Mouse (Mus musculus) adrenal gland (tissue): ENCODE results near the gene Hp1bp3.

Experiments used
- intact Hi-C: fragments of 180-260 bp; cut with DNase I; formaldehyde crosslinking; loops from one replicate; pipeline ENCODE4 v1.15.1; 2025
- long read RNA-seq, 2 experiments: library from polyadenylated mRNA; unstranded; transcript quantifications; one replicate each; pipeline ENCODE4 v2.0.0; 2020; ENCODE audit warnings: borderline replicate concordance in 1 of 2; ENCODE audit not compliant: insufficient replicate concordance in 1 of 2

Gene Hp1bp3
- long read RNA-seq, experiment 1, transcript Hp1bp3-201 (13 exons, 3,311 nt) = major isoform, 16 of 97 reads
- long read RNA-seq, experiment 1, partial matches to known transcripts = 59 of 97 reads
- long read RNA-seq, experiment 1, other reads (novel, unspliced or antisense) = 16 of 97 reads
- long read RNA-seq, experiment 2, transcript Hp1bp3-201 (13 exons, 3,311 nt) = major isoform, 11 of 146 reads
- long read RNA-seq, experiment 2, partial matches to known transcripts = 108 of 146 reads
- long read RNA-seq, experiment 2, other reads (novel, unspliced or antisense) = 19 of 146 reads

DNA sequence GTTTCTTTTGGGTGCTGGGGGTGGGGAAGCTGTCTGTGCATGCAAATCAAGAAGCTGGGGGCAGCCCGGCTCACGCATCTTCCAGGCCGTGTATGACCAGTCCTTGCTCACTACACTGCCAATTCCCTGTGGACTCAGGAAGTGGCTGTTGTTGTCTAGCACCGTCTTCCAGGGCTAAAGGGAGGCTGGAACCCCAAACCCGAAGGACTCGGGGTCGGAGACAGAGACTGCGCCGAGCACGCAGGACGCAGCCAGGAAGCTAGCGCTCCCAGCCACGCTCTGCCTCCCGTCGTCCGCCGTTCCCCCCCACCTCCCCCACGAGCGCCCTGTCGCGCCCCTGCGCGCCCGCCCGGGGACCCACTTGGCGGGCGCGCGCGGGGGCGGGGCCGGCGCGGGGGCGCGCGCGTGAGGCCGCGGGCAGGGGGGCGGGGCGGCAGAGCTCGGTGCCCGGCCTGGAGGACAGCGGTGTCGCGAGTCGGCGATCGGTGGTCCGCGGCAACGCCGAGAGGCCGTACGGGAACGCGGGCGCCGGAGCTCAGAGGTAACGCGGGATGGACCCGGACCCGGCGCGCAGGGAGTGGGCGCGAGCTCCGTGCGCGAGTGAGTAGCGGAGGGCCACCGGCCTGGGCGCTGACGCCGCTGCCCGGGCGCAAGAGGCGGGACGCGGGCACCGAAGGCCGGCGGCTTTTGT is at the start of gene Hp1bp3:
Hp1bp3 (plus strand) TSS at position 97 of the 691 bp plus-strand sequence.
- intact Hi-C loops = no loop called here

DNA sequence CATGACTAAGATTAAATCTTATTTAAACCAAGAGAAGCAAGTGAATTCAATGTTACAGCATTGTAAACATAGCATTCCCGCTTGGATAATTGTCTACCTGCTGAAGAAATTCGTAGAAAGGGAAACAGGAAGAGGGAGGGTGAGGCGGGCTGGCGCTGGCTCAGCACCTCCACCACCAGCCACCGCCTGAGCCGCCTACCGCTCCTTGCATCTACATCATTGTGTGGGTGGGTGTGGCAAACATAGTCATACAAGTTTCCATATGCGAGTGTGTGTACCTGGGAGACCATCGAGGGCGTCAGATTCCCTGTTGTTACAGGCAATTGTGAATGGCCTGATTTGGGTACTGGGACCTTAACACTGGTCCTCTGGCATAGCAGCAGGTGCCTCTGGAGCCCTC is 49.6 kb upstream of the Hp1bp3 start:
- intact Hi-C loops = no loop called here

DNA sequence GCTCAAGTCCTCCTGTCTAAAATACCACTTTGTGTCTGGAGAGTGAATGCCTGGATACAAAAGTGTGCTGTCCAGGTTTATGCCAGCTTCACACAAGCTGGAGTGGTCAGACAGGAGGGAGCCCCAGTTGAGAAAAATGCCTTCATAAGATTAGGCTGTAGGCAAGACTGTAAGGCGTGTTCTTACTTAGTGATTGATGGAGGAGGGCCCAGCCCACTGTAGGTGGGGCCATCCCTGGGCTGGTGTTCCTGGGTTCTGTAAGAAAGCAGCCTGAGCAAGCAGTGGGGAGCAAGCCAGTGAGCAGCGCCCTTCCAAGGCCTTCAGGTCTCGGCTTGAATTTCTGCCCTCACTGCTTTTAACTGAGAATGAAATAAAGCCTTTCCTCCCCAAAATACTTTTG is 47.9 kb upstream of the Hp1bp3 start:
- intact Hi-C loops = no loop called here

DNA sequence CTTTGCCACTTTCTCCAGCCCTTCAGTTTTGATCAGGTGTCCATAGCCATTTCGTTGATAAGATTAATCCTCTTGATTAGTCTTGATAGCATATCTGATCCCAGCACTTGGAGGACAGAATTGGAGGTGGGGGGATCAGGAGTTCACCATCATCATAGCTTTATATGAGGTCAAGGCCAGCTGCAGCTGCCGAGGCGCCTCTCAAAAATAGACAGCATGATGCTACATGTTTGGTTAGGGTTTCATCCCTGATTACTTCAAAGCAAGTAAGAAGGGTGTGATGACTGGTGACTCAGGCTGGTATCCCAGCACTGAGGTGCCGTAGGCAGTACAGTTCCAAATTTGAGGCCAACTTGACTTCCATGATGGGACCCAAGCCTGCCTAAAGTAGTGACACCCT is 46.7 kb upstream of the Hp1bp3 start:
- intact Hi-C loops = no loop called here

DNA sequence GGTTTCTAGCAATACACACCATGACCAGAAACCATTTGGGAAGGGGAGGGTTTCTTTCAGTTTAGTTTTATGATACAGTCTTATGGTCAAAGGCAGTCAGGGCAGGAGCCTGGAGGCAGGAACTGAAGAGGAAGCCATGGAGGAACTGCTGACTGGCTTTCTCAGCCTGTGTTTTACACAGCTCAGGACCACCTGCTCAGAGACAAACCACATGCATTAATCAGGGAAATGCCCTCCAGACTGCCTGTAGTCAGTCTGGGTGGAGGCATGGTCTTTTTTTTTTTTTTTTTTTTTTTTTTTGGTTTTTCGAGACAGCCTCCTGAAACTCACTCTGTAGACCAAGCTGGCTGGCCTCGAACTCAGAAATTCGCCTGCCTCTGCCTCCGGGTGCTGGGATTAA is 43.4 kb upstream of the Hp1bp3 start:
- intact Hi-C loops = loop anchor here (5.0 kb wide), 1 partner anchor 45 kb away; no protein-coding TSS in a partner anchor

DNA sequence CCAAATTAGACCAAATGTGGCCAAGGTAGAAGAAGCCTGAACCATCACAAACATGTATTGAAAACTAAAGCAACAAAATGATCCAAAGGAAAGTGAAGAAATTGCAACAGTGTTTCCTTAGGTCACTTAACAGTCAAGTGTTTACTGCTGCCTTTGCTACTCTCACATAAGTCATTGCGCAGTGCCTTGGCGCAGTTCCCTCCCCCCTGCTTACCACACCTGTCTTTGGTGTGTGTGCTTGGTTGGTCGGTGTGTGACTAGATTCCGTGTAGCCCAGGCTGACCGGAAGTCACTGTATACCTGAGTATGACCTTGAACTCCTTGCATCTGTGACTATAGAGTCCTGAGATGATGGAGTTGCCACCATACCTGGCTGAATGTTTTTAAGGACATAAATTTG is 36.7 kb upstream of the Hp1bp3 start:
- intact Hi-C loops = no loop called here

DNA sequence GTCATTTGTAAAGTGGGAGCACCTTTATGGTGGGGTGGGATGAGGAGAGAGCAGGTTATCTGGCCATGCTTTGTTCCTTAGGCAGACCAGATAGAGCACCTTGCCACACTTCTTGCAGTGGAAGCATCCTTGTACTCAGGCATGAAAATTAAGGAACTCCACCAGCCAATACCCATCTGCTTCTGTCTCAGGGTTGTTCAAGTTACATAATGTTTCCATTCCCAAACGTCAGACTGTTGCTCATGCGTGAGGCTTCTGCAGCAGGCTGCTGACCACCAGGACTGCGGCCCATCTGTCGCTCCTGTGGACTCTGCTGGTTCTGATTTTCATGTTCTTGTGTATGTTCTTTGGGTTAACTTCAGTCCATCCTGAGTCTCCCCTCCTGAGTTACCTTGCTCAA is 35.4 kb upstream of the Hp1bp3 start:
- intact Hi-C loops = no loop called here

DNA sequence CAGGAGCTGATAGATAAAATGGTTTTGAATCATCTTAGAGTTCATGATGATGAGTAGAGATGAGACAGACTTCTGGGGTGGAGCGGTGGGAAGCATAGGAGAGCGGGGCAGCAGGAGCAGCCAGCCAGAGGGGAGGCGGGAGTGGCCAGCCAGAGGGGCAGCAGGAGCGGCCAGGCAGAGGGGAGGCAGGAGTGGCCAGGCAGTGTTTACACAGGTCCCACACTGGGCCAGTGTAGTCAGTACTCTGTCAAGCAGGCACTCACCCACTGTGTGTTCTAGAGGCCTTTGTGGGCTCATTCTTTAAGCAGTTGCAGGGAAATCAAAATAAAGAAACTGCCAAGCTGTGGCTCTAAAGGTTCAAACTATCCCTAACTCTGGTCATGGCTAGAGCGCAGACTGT is 32.0 kb upstream of the Hp1bp3 start:
- intact Hi-C loops = no loop called here

DNA sequence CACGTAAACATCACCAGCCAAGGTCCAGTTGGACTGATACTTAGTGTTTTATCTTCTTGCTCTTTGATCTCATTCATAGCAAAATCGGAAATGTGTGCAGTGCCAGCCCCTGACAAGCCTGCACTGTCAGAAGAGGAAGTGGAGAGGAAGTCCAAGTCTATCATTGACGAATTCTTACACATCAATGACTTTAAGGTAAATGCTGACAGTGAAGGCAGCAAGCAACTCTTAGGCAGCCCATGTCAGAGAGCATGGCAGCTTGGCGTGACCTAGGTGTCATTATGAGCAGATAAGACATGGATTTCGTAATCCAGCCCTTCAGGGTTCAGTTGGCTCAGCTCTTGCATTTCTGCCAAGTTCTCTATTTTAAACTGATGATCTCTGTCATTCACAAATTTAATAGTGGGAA is 31.5 kb upstream of the Hp1bp3 start:
- intact Hi-C loops = no loop called here

DNA sequence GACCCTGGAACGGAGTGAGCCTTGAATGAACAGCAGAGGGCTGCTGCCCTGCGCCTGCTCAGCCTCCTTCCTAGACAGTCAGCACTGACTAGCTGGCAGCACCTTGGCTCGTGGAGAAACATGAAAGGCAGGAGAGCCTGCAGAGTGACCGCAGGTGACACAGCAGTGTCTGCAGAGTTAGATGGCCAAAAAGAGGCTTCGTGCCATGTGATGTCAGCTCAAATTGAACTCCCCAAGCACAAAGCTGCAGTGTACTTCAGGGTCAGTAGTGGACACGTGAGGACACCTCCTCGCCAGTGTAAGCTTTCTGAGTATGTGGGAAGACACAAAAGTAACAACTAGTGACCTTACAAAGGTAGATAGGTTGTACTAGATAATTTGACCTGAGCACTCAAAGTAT is 30.1 kb upstream of the Hp1bp3 start:
- intact Hi-C loops = loop anchor here (5.0 kb wide), 1 partner anchor 41 kb away; no protein-coding TSS in a partner anchor

DNA sequence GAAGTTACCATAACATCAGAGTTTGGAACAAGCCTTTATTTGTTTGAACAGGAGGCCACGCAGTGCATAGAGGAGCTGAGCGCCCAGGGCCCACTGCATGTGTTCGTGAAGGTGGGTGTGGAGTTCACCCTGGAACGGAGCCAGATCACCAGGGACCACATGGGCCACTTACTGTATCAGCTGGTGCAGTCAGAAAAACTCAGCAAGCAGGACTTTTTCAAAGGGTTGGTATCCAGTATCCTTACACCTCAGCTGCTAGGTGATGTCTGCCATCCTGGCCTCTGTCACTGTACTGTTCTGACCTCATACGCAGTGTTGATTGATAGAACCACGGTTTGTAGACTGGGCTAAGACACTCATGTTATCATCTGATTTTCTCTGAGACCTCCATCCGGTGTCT is 28.1 kb upstream of the Hp1bp3 start:
- intact Hi-C loops = loop anchor here (5.0 kb wide), 1 partner anchor 39 kb away; no protein-coding TSS in a partner anchor

DNA sequence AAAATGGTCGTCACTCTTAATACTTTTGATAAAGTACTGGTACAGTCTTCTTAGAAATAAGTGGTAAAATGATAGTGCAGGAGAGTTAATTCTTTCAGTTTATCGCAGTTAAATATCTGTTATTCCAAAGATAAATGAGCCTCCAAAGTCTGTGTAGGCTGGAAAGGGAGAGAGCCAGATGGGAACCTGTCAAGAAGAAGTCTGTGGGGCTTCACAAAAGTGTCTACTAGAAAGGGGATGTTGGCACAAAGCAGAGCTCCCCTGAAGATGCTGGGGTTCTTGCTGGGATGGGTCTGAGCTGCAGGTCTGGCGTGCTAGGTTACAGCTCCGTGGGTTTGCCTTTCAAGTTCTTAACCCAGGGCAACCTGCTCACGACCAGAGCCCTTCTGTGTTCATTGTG is 23.5 kb upstream of the Hp1bp3 start:
- intact Hi-C loops = no loop called here

DNA sequence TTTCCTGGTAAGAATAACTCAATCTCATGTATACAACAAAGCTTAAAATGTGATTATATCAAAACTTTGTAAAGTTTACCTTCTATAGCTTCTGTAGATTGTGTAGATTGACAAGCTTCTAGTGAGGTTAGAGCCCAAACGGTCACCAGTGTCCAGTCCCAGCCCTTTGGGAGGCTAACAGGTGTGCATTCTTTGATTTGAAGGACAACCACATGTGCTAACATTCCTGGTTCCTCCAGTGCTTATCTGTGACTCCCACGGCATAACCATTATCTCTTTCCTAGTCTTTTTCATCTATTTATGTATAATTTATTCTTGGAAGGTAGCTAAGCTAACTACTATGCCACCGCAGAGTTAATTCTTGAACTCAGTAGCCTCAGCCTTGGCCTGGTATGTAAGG is 15.3 kb upstream of the Hp1bp3 start:
- intact Hi-C loops = no loop called here

DNA sequence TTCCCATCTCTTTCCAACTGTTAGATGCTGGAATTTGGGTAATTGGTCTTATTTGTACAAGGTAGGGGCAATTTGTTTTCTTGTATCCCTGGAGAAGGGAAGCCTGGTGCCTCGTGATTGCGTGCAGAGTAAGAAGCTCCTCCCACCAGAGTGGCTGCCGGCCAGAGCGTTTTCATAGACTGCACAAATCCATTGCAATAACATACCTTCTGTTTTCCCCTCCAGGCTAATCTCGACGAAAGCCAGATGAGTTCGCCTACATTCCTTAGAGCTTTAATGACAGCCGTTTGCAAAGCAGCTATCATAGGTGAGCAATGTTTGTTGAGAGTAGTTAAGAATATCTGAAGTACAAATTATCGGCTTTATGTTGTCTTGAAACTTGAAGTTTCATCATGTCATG is 14.4 kb upstream of the Hp1bp3 start:
- intact Hi-C loops = no loop called here

DNA sequence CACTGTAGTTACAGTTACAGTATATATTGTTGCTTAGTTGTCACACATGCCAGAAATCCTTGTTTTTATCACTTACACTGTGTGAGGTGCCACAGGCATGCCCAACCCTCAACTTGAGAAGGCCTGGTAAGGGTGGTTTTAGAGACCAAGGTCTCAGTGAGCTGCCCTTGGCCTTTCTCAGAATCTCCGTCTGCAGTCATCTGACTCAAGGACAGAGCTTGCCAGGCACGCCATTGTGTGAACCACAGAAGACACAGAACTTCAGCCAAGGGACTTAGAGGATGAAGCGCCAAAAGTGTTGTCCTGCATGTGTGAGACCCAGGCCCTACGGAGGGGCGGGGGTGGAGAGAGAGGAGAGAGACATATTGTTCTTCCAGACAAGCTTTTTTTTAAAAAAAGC is 6.0 kb upstream of the Hp1bp3 start:
- intact Hi-C loops = no loop called here

DNA sequence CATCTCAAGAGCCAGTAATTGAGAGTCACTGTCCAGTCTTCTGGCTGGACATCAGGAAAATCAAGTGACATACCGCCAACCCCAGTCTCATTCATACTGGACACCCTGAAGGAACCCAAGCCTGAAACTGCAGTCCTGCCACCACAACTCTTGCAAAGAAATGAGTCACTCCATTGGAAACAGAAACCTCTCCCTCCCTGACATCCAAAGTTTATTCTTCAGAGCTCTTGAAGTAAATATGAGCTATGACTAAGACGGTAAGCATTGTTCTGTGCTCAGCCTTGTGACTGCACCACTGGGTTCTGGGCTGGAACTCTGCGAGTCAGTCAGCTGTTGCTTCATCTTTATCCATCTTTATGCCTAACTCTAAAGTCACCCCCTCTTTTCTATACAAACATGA is 2.2 kb upstream of the Hp1bp3 start:
- intact Hi-C loops = no loop called here

DNA sequence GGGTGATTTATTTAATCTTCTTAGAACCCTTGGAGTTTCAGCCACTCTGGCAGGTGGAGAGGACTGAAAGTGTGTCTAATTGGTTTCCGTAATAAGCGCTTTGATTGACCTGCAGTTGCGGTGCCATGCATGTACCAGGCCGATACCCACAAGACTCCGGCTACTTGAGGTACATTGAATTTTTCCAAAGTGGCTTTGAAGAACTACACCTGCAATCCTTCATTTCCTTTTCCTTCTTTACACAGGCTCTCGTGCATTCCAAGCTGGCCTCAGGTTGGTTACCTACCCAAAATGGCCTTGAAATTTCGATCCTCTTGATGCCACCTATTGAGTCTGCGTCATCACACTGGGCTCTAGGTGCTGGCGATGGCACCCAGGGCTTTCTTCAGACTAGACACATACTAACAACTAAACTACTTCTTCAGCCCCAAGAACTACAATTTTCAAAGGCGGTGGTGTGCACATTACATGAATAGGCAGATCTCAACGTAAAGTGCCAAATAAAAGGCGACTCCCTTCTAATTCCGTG is 361 bp upstream of the Hp1bp3 start:
- intact Hi-C loops = no loop called here

DNA sequence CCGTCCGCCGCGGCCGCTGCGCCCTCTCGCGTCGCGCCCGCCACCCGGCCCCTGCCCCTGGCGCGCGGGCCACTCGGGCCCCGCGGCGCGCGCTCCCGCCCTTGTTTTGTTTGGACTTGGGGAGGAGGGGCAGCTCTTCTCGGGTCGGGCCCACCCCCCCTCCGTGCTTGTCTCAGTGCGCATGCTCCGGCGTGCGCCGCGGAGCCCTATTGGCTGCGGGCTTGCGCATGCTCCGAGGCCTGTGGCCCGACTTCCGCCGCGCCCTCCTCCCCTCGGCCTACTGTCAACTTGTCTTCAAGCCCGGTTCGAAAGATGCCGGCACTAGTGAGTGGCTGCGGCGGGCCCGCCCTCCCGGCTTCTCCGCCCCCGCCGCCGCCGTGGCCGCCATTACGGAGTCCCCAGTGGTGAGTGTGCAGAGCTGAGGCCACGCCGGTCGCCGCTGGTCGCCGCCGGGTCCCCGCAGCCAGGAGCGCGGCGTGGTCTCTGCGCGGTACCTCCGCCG is 846 bp downstream of the Hp1bp3 start:
- intact Hi-C loops = no loop called here

DNA sequence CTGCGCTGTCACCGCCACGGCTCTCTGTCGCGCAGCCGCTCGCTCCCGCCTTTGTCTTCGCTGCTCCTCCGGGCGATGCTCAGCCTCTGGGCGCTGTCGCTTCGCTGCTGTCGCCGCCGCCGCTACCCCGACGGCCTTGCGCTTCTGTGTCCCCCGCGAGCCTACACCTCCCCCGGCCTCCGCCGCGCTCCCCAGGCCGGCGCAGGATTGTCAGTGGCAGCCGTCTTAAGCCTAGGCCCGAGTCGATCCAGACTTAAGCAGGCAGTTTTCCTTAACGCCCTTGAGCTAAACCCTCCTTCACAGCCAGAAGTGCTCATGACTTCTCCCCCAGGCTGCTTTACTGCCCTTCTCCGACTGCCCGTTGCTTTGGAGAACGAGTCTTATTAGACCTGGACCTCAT is 1.3 kb downstream of the Hp1bp3 start:
- intact Hi-C loops = no loop called here

DNA sequence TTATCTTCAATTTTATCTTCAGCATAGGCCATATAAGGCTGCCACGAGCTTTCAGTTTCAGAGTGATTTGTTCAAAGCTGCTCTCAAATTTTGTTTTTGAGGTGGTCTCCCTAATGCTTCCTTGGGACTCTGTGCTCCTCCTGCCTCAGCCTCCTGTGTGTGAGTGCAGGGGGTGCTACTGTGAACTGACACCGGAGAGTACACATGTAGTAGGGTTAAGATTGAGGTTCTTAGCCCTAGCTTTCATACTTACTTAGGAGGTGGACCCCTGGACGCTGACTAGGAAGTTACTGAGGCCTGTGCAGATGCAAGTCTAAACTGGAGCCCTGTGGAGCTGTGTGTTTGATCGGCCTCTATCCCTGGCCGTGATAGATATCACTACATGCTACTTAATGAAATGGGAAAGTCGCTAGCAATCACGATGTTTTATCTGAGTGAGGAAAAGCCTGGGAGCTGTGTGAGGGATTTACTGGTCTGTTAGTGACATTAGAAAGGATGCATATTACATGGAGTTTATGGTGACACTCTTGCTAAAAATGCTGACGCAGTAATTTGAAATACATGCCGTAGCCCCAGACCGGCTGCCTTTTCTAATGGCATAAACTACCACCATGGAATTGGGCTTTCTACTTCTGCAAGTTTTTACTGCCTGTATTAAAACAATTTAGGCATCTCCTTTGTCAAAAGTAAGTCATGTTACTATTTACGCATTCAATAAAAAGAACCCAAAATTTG is 2.0 kb downstream of the Hp1bp3 start:
- intact Hi-C loops = no loop called here

DNA sequence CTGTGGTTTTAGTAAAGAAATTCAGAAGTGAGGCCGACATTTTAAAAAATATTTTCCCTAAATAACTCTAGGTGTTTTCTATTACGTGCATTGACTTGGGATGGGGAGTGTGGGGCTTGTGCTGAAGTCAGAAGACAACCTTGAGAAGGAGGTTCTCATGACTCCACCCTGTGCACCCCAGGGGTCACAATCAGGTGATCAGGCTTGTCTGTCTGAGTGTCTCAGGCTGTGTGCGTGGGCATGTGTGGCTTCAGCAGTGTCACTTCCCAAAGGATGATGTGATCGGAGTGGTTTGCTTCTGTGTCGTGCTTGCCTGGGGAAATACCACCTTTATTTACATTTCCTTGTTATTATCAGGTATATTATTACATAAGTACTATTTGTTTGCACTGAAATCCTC is 3.2 kb downstream of the Hp1bp3 start:
- intact Hi-C loops = no loop called here

DNA sequence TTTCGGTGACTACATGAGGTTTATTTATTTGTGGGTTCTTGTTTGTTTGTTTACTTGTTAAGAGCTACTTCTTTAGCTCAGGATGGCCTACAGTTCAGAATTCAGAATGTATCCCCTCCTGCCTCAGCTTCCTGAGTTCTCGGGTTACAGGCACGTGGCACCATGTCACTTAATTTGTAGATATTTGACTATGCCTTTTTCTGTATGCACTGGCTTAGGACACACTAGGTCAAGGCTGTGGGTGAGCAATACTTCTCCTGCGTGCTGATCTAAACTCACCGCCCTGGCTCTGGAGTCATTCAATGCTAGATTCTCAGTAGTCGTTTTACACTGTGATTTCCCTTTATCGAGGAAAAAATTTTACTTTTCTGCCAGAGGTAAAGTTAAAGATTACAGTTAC is 4.7 kb downstream of the Hp1bp3 start:
- intact Hi-C loops = no loop called here
